Mouse (Mus musculus) heart, embryonic 10.5 days (tissue): ENCODE measurements around the gene Gsta4. TPM values are rescaled to one million over a fixed set of nuclear protein-coding genes. Genes with fewer than 3 reads are reported as not detected.
"Not testable (repeated sequence)": the region's sequence is repeated elsewhere in the genome, so short reads cannot be mapped to it uniquely, and the experiment has no call there.

ENCODE experiments used
- DNase-seq: peaks from one replicate; pipeline ENCODE4 v3.0.0-alpha.2; 2017; ENCODE audit warnings: low spot score
- H3K27ac ChIP-seq: fragments of 300-500 bp; sonication (generic); 2 replicates; pipeline ENCODE4 v1.5.1; 2016; ENCODE audit warnings: mild to moderate bottlenecking
- H3K27me3 ChIP-seq: fragments of 300-500 bp; sonication (generic); 2 replicates; pipeline ENCODE4 v1.6.1; 2016; ENCODE audit warnings: mild to moderate bottlenecking; ENCODE audit not compliant: poor library complexity, insufficient read depth, severe bottlenecking
- H3K36me3 ChIP-seq: fragments of 300-500 bp; sonication (generic); 2 replicates; pipeline ENCODE4 v1.6.1; 2016; ENCODE audit warnings: mild to moderate bottlenecking, moderate library complexity
- H3K4me1 ChIP-seq: fragments of 300-500 bp; sonication (generic); 2 replicates; pipeline ENCODE4 v1.6.1; 2016; ENCODE audit warnings: mild to moderate bottlenecking
- H3K4me3 ChIP-seq: fragments of 300-500 bp; sonication (generic); 2 replicates; pipeline ENCODE4 v1.5.1; 2016; ENCODE audit warnings: mild to moderate bottlenecking, moderate library complexity
- H3K9me3 ChIP-seq: fragments of 300-500 bp; sonication (generic); 2 replicates; pipeline ENCODE4 v1.6.1; 2016; ENCODE audit warnings: mild to moderate bottlenecking, moderate library complexity
- WGBS: fragments of 180-500 bp; shearing (Covaris S2); methylation state at CpG from one replicate; pipeline ENCODE4 v1.1.7; 2016; 5-methylcytosine and 5-hydroxymethylcytosine counted together
- polyA plus RNA-seq: library from polyadenylated mRNA; unstranded; fragments of >200 nt; fragmentation: Nextera tagmentation; extraction: Ambion mirVana; gene quantifications from 2 replicates; pipeline ENCODE4 v1.2.1, GENCODE M21; 2016

Gsta4 gene
- polyA plus RNA-seq, 1 experiment from 2014 or later, result 81.1 TPM

GRCm38 (mm10) chr9:78166694-78167452 is 15.7 kb upstream of the Gsta4 start:
- Histone ChIP-seq H3K4me1 (peaks cover 24% of the 10 kb centered on the region), H3K27ac (peak overlapping the region; percentile 56), H3K4me3 (0 out of 2 replicates have a peak overlapping the region, but pooled peaks have one; percentile 8), H3K36me3 (peaks cover 51% of the 10 kb centered on the region), H3K27me3 (no peaks in the 10 kb centered on the region), H3K9me3 (no peaks in the 10 kb centered on the region)
- DNase-seq, result no peak
- WGBS, result 54% methylated on average over 19 of the region's 19 CpGs

DNA sequence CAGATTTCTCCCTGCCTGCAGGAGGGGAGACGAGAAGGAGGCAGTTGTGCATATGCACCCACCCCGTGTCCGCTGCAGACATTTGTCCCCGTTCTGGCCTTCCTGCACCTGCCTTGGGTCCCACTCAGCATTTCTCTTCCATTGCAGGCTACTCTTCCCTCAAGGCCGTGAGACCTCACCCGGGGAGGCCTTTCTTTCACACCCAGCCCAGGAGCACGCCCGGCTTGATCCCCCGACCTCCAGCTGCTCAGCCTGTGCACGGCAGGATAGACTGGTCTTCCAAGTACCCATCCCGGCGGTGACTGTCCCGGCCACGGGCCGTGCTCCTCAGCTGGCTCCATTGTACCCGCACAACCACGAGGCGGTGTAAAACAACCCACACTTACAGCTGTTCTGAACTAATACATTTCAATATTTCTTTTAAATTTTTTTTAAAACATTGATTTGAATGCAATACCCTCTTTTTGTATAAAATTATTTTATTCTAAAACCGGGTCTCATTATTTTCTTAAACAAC is 15.1 kb upstream of the Gsta4 start:
- H3K4me3 ChIP-seq, result no peak overlapping the region
- 91% methylated on average over 19 of the region's 19 CpGs for WGBS
- H3K27ac ChIP-seq, result peak overlapping the region; percentile 56
- peaks cover 18% of the 10 kb centered on the region for H3K4me1 ChIP-seq
- no peaks in the 10 kb centered on the region for H3K9me3 ChIP-seq
- DNase-seq, result no peak
- no peaks in the 10 kb centered on the region for H3K27me3 ChIP-seq
- H3K36me3 ChIP-seq, result peaks cover 46% of the 10 kb centered on the region

DNA sequence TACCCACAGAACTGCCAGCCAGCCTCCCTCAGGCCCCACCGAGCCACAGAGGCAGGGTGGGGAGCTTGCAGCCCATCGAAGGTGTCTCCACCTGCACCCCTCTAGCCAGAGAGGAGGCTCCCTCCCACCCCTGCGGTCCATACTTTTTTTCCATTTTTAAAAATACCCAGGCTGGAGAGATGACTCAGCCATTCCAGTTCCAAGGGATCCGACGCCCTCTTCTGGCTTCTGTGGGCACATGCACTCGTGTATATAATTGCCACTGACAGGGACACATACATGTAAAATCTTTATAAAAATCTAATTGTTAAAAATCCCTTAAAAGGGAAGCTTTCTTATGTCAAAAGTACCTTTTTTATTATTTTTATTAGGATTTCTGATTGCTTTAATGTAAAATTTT is 13.7 kb upstream of the Gsta4 start:
- Histone ChIP-seq H3K27ac (no peak overlapping the region), H3K4me1 (peaks cover 18% of the 10 kb centered on the region), H3K4me3 (no peak overlapping the region), H3K9me3 (no peaks in the 10 kb centered on the region), H3K36me3 (peaks cover 41% of the 10 kb centered on the region), H3K27me3 (no peaks in the 10 kb centered on the region)
- DNase-seq, result no peak
- WGBS, result 88% methylated on average over 6 of the region's 6 CpGs

- H3K4me3 ChIP-seq, result no peak overlapping the region
- no peaks in the 10 kb centered on the region for H3K27me3 ChIP-seq
- no peak for DNase-seq
- H3K36me3 ChIP-seq, result peaks cover 7% of the 10 kb centered on the region
- WGBS, result 58% methylated on average over 1 of the region's 1 CpGs
- H3K4me1 ChIP-seq, result peaks cover 6% of the 10 kb centered on the region; the same call in 1 of the 2 replicates
- H3K27ac ChIP-seq, result no peak overlapping the region
- no peaks in the 10 kb centered on the region for H3K9me3 ChIP-seq
Observed at GRCm38 (mm10) chr9:78174016-78174415, 8.6 kb upstream of the Gsta4 start.

GRCm38 (mm10) chr9:78174925-78175276 is 7.7 kb upstream of the Gsta4 start:
- not testable (repeated sequence) for H3K4me1 ChIP-seq, H3K36me3 ChIP-seq, H3K27me3 ChIP-seq, H3K4me3 ChIP-seq, H3K9me3 ChIP-seq, H3K27ac ChIP-seq, DNase-seq
- WGBS, result 47% methylated on average over 3 of the region's 3 CpGs

DNA sequence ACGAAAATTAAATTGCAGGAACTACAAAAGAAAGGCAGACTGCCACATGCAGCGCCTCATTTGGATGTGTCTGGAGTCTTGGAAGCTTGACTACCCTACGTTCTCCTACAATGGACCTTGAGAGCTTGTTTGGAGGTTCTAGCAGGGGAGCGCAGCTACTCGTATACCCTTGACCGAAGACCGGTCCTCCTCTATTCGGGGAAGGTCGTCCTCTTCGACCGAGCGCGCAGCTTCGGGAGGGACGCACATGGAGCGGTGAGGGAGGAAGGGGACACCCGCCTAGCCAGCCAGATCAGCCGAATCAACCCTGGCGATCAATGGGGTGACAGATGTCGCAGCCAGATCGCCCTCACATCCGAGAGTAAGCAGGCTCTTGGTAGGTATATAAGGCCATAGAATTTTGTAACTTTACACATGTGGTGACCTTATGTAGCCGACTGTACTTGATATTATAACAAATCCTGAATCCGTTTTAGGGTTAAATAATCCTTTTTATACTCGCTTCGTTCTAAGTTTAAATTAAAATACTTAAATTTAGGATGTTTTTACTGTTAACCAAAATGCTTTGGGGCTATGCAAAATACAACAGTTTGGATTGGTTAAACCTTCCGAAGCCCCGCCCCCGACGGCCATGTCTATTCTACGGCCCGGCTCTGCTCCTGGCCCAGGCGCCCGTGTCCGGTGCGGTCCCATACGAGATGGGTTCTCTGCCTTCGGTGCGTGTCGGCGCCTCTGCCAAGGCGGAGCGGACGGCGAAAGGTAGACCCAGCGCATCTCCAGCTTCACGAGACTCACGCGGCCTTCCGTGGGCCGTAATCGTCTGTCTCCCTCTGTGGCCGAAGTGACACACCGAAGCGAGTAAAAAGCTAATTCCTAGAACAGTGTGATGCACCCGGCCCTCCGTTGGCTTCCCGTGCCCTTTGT is 7.0 kb upstream of the Gsta4 start:
- WGBS, result under 1% methylated on average over 57 of the region's 58 CpGs
- peak overlapping the region; percentile 97 for H3K27ac ChIP-seq
- DNase-seq, result peak; percentile 98
- H3K9me3 ChIP-seq, result no peaks in the 10 kb centered on the region
- peaks cover 6% of the 10 kb centered on the region; the same call in 1 of the 2 replicates for H3K4me1 ChIP-seq
- H3K36me3 ChIP-seq, result no peaks in the 10 kb centered on the region
- no peaks in the 10 kb centered on the region for H3K27me3 ChIP-seq
- H3K4me3 ChIP-seq, result peak overlapping the region; percentile 80

DNA sequence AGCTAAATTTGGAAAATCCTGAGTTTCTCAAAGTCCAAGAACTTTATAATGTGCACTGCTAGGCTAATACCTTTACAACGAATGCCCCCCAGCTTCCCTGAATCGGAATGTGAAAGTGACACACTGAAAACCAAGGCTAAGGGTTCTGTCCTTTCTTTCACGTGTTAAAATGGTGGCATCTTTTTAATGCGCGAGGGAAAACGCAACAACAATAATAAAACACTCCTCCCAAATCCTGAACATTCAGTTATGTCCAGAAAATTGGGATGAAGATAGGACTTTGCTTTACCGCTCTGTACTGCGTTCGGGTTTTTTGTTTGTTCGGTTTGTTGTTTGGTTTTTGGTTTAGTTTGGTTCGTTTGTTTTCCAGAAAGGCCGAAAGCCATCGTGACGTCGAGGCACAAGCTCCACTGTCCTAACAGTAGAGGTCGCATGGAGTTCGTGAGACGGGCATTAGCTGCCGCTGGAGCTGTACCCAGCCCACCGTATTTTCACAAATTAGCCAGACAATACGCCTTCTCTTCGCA is 6.3 kb upstream of the Gsta4 start:
- H3K9me3 ChIP-seq, result no peaks in the 10 kb centered on the region
- no peaks in the 10 kb centered on the region for H3K27me3 ChIP-seq
- DNase-seq, result peak; percentile 91
- peaks cover 6% of the 10 kb centered on the region; the same call in 1 of the 2 replicates for H3K4me1 ChIP-seq
- WGBS, result 2% methylated on average over 22 of the region's 22 CpGs
- H3K36me3 ChIP-seq, result no peaks in the 10 kb centered on the region
- H3K27ac ChIP-seq, result peak overlapping the region; percentile 97
- H3K4me3 ChIP-seq, result peak overlapping the region; percentile 80

DNA sequence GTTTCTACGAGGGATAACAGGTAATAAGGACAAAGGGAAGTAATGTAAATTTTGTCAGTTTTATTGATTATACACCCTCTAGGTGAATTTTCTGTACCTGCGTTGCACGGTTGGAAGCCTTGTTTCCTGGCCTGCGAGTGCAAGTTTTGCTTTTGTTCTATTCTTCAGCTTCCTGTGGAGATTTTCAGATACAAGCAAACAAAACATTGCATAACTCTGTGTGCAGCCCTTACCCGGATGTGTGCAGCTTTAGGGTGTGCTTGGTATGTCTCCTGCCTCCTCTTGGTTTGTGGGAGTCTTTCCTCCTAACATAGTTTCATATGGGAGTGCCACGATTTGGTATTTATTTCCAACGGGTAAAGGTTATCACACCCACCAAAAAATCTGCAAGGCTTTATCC is 5.7 kb upstream of the Gsta4 start:
- H3K36me3 ChIP-seq, result no peaks in the 10 kb centered on the region
- DNase-seq, result no peak
- WGBS, result 56% methylated on average over 7 of the region's 7 CpGs
- H3K27ac ChIP-seq, result peak overlapping the region; percentile 97
- H3K4me1 ChIP-seq, result peaks cover 6% of the 10 kb centered on the region; the same call in 1 of the 2 replicates
- H3K4me3 ChIP-seq, result peak overlapping the region; percentile 80
- H3K27me3 ChIP-seq, result no peaks in the 10 kb centered on the region
- H3K9me3 ChIP-seq, result no peaks in the 10 kb centered on the region

GRCm38 (mm10) chr9:78178197-78178596 is 4.4 kb upstream of the Gsta4 start:
- DNase-seq, result no peak
- Histone ChIP-seq H3K36me3 (no peaks in the 10 kb centered on the region), H3K4me1 (peaks cover 6% of the 10 kb centered on the region; the same call in 1 of the 2 replicates), H3K9me3 (no peaks in the 10 kb centered on the region), H3K27ac (no peak overlapping the region), H3K27me3 (no peaks in the 10 kb centered on the region), H3K4me3 (no peak overlapping the region)
- 73% methylated on average over 5 of the region's 5 CpGs for WGBS

DNA sequence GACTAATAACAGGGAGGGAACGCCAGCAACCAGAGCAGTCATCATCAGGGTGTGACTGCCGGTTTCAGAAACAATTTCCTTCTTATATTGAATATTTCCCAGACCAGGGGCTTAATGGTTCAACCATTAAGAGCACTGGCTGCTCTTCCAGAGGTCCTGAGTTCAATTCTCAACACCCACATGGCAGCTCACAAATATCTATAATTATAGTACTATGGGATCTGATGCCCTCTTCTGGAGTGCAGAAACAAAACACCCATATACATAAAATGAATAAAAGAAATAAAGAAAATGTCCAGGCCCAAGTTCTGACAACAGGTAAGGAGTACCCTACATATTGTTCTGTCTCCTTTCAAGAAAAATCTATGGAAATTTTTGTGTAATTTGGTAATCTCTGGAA is 3.5 kb upstream of the Gsta4 start:
- DNase-seq, result no peak
- no peaks in the 10 kb centered on the region for H3K36me3 ChIP-seq

GRCm38 (mm10) chr9:78185686-78186085 is 3.1 kb downstream of the Gsta4 start:
- no peak overlapping the region for H3K27ac ChIP-seq
- no peak for DNase-seq
- 89% methylated on average over 9 of the region's 9 CpGs for WGBS
- no peaks in the 10 kb centered on the region for H3K36me3 ChIP-seq
- H3K27me3 ChIP-seq, result no peaks in the 10 kb centered on the region
- no peaks in the 10 kb centered on the region for H3K9me3 ChIP-seq
- H3K4me1 ChIP-seq, result peaks cover 9% of the 10 kb centered on the region; the same call in 1 of the 2 replicates
- no peak overlapping the region for H3K4me3 ChIP-seq

More for the DNA sequence above, 3.5 kb upstream of the Gsta4 start:
- no peaks in the 10 kb centered on the region for H3K27me3 ChIP-seq
- WGBS, result 82% methylated on average over 2 of the region's 2 CpGs
- H3K9me3 ChIP-seq, result no peaks in the 10 kb centered on the region
- no peak overlapping the region for H3K27ac ChIP-seq
- peaks cover 6% of the 10 kb centered on the region; the same call in 1 of the 2 replicates for H3K4me1 ChIP-seq
- H3K4me3 ChIP-seq, result no peak overlapping the region

DNA sequence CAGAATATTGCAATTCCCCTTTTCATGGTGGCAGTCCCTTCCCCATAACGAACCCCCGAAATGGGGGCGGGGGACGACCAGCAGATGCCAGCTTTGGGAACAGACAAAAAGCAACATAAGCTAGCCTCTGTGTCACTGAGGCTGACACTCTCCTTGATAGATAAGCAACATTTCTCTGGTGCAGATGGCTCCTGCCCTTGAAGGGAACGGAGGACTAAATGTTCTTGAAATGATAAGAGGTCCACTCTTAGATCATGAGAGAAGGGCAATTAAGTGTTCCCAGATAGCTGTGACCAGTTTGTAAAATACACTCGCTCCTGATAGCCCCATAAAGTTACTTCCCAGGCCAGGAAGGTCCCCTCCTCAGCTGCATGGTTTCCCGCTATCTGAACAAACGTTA is 6.3 kb downstream of the Gsta4 start:
- H3K4me3 ChIP-seq, result no peak overlapping the region
- no peaks in the 10 kb centered on the region for H3K36me3 ChIP-seq
- H3K4me1 ChIP-seq, result peaks cover 26% of the 10 kb centered on the region
- no peaks in the 10 kb centered on the region for H3K27me3 ChIP-seq
- H3K27ac ChIP-seq, result no peak overlapping the region
- WGBS, result 54% methylated on average over 8 of the region's 8 CpGs
- H3K9me3 ChIP-seq, result no peaks in the 10 kb centered on the region
- DNase-seq, result no peak
